Mouse (Mus musculus) lung, embryonic 15.5 days (tissue): ENCODE data around the gene Cxcr5. TPM values are rescaled to one million over a fixed set of nuclear protein-coding genes. Genes with fewer than 3 reads are reported as not detected.

Experiments
- ATAC-seq: fragments of 200-750 bp; cut with Nextera tagmentation; 2 replicates; pipeline ENCODE4 v1.8.0; 2017; ENCODE audit warnings: moderate number of reproducible peaks, borderline replicate concordance; ENCODE audit not compliant: low FRiP score, low TSS enrichment; ENCODE audit errors: extremely low read depth
- H3K27ac ChIP-seq: fragments of 300-500 bp; sonication (generic); 2 replicates; pipeline ENCODE4 v1.5.1; 2015; ENCODE audit warnings: moderate library complexity, mild to moderate bottlenecking, inconsistent platforms
- H3K27me3 ChIP-seq: fragments of 300-500 bp; sonication (generic); 2 replicates; pipeline ENCODE4 v1.6.1; 2015; ENCODE audit warnings: inconsistent platforms
- H3K36me3 ChIP-seq: fragments of 300-500 bp; sonication (generic); 2 replicates; pipeline ENCODE4 v1.6.1; 2015; ENCODE audit warnings: inconsistent platforms
- H3K4me1 ChIP-seq: fragments of 300-500 bp; sonication (generic); 2 replicates; pipeline ENCODE4 v1.6.1; 2015; ENCODE audit warnings: inconsistent platforms
- H3K4me2 ChIP-seq: fragments of 300-500 bp; sonication (generic); 2 replicates; pipeline ENCODE4 v1.6.1; 2015; ENCODE audit warnings: inconsistent platforms, mild to moderate bottlenecking, moderate library complexity
- H3K4me3 ChIP-seq: fragments of 300-500 bp; sonication (generic); 2 replicates; pipeline ENCODE4 v1.5.1; 2015; ENCODE audit warnings: mild to moderate bottlenecking, inconsistent platforms
- H3K9ac ChIP-seq: fragments of 300-500 bp; sonication (generic); 2 replicates; pipeline ENCODE4 v1.6.1; 2015; ENCODE audit warnings: inconsistent platforms
- H3K9me3 ChIP-seq: fragments of 300-500 bp; sonication (generic); 2 replicates; pipeline ENCODE4 v1.6.1; 2016; ENCODE audit warnings: inconsistent platforms
- WGBS: fragments of 180-500 bp; shearing (Covaris S2); methylation state at CpG from one replicate; pipeline ENCODE4 v1.1.7; 2015; 5-methylcytosine and 5-hydroxymethylcytosine counted together
- polyA plus RNA-seq: library from polyadenylated mRNA; unstranded; fragments of >200 nt; fragmentation: Nextera tagmentation; extraction: Ambion mirVana; gene quantifications from 2 replicates; pipeline ENCODE4 v1.2.1, GENCODE M21; 2015

The Cxcr5 gene
- polyA plus RNA-seq, 1 experiment from 2014 or later, result not detected

DNA sequence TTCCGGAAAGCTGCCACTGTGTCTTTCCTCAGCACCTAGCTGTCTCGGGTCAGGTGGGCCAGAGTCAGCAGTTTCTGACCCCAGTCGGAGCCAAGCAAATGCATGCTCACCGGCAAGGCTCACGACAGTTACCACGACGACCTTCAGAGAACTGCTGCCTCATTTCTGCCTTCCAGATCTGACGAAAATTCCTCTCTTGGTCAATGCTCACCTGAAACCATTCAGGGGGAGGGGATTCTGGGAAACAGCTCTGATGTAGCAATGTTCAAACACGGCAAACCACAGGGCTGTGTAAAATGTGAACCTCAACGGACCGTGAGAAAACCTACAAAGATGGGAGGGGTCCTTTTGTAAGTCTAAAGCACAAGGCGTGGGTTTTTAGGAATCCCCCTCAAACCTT is 1.3 kb upstream of the Cxcr5 start:
- no peak overlapping the region for H3K27ac ChIP-seq
- 41% methylated on average over 12 of the region's 12 CpGs for WGBS
- no peak for ATAC-seq

GRCm38 (mm10) chr9:44552161-44552560 is 9.5 kb downstream of the Cxcr5 start:
- 55% methylated on average over 8 of the region's 8 CpGs for WGBS
- no peak for ATAC-seq

More for the DNA sequence above, 1.3 kb upstream of the Cxcr5 start:
- no peaks in the 10 kb centered on the region for H3K27me3 ChIP-seq
- no peaks in the 10 kb centered on the region for H3K9me3 ChIP-seq
- H3K36me3 ChIP-seq, result no peaks in the 10 kb centered on the region
- no peaks in the 10 kb centered on the region for H3K4me1 ChIP-seq
- H3K4me2 ChIP-seq, result no peak overlapping the region
- H3K4me3 ChIP-seq, result no peak overlapping the region
- H3K9ac ChIP-seq, result no peak overlapping the region

DNA sequence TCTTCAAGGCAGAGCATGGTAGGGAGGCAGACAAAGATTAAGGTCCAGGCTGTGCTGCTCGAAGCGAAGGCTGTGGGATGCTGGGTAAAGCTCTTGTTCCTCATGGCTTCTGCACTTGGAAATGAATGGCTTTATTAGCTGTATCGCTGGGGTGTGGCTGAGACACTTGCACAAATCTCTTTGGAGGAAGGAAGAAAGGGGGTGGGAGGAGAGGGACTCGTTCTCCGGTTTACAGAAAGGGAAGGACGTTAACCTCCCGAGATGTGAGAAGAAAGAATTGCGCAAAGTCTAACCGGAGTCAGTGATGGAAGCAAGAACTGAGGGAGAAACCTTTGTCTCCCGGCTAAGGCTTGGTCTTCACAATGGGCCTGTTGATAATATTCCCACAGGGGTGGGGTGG is 10.5 kb downstream of the Cxcr5 start:
- H3K9ac ChIP-seq, result no peak overlapping the region
- no peak for ATAC-seq
- no peaks in the 10 kb centered on the region for H3K36me3 ChIP-seq
- H3K27me3 ChIP-seq, result no peaks in the 10 kb centered on the region
- H3K4me1 ChIP-seq, result 0 out of 2 replicates have a peak, but pooled peaks cover 6% of the 10 kb centered on the region
- H3K4me2 ChIP-seq, result no peak overlapping the region
- H3K4me3 ChIP-seq, result no peak overlapping the region
- no peak overlapping the region for H3K27ac ChIP-seq
- 73% methylated on average over 10 of the region's 10 CpGs for WGBS
- H3K9me3 ChIP-seq, result no peaks in the 10 kb centered on the region

More at GRCm38 (mm10) chr9:44552161-44552560, 9.5 kb downstream of the Cxcr5 start:
- Histone ChIP-seq H3K4me1 (0 out of 2 replicates have a peak, but pooled peaks cover 6% of the 10 kb centered on the region), H3K4me2 (no peak overlapping the region), H3K9ac (no peak overlapping the region), H3K27ac (no peak overlapping the region), H3K36me3 (no peaks in the 10 kb centered on the region), H3K27me3 (no peaks in the 10 kb centered on the region), H3K4me3 (no peak overlapping the region), H3K9me3 (no peaks in the 10 kb centered on the region)

DNA sequence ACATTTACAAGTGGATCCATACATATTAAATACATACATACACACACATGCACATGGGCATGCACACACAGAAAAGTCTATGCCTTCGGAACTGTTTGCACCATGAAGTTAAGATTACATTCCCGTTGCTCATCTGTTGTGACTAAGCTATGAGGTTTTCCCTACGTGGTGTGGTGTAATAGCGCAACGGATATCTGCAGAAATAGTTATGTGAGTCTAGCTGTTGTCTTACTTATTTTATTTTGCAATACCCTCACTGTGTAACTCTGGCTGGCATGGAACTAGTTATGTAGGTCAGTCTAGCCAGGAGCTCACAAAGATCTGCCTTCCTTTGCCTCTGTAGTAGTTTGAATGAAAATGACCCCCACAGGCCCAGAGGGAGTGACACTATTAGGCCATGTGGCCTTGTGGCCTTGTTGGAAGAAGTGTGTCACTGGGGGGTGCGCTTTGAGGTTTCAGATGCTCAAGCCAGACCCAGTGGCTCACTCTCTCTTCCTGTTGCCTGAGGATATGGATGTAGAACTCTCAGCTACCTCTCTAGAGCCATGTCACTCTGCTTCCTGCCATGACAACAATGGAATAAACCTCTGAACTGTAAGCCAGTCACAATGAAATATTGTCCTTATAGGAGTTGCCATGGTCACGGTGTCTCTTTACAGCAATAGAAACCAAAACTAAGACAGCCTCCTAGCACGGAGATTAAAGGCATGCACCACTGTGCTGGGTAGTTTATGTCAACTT is 13.1 kb downstream of the Cxcr5 start:
- H3K36me3 ChIP-seq, result no peaks in the 10 kb centered on the region
- 86% methylated on average over 8 of the region's 8 CpGs for WGBS
- 0 out of 2 replicates have a peak, but pooled peaks cover 6% of the 10 kb centered on the region for H3K4me1 ChIP-seq
- H3K4me3 ChIP-seq, result no peak overlapping the region
- no peaks in the 10 kb centered on the region for H3K9me3 ChIP-seq
- no peak for ATAC-seq
- H3K9ac ChIP-seq, result no peak overlapping the region
- H3K27me3 ChIP-seq, result no peaks in the 10 kb centered on the region
- no peak overlapping the region for H3K27ac ChIP-seq
- no peak overlapping the region for H3K4me2 ChIP-seq

GRCm38 (mm10) chr9:44544986-44545385 is 16.7 kb downstream of the Cxcr5 start:
- Histone ChIP-seq H3K36me3 (no peaks in the 10 kb centered on the region), H3K4me2 (no peak overlapping the region), H3K9me3 (no peaks in the 10 kb centered on the region), H3K27ac (no peak overlapping the region), H3K9ac (no peak overlapping the region), H3K27me3 (no peaks in the 10 kb centered on the region), H3K4me1 (no peaks in the 10 kb centered on the region), H3K4me3 (no peak overlapping the region)
- 57% methylated on average over 3 of the region's 3 CpGs for WGBS
- no peak for ATAC-seq

- Histone ChIP-seq H3K4me2 (no peak overlapping the region), H3K9ac (no peak overlapping the region), H3K4me3 (no peak overlapping the region), H3K27me3 (no peaks in the 10 kb centered on the region), H3K27ac (no peak overlapping the region), H3K36me3 (no peaks in the 10 kb centered on the region), H3K9me3 (no peaks in the 10 kb centered on the region), H3K4me1 (no peaks in the 10 kb centered on the region)
- no peak for ATAC-seq
- 73% methylated on average over 4 of the region's 4 CpGs for WGBS
Observed at GRCm38 (mm10) chr9:44542364-44542763, 19.3 kb downstream of the Cxcr5 start.

- no peak overlapping the region for H3K4me2 ChIP-seq
- no peak for ATAC-seq
- H3K4me3 ChIP-seq, result no peak overlapping the region
- no peak overlapping the region for H3K9ac ChIP-seq
- 84% methylated on average over 3 of the region's 3 CpGs for WGBS
- H3K4me1 ChIP-seq, result no peaks in the 10 kb centered on the region
- no peaks in the 10 kb centered on the region for H3K9me3 ChIP-seq
- no peaks in the 10 kb centered on the region for H3K36me3 ChIP-seq
- H3K27me3 ChIP-seq, result no peaks in the 10 kb centered on the region
- no peak overlapping the region for H3K27ac ChIP-seq
Observed at GRCm38 (mm10) chr9:44540676-44541075, 21.0 kb downstream of the Cxcr5 start.

DNA sequence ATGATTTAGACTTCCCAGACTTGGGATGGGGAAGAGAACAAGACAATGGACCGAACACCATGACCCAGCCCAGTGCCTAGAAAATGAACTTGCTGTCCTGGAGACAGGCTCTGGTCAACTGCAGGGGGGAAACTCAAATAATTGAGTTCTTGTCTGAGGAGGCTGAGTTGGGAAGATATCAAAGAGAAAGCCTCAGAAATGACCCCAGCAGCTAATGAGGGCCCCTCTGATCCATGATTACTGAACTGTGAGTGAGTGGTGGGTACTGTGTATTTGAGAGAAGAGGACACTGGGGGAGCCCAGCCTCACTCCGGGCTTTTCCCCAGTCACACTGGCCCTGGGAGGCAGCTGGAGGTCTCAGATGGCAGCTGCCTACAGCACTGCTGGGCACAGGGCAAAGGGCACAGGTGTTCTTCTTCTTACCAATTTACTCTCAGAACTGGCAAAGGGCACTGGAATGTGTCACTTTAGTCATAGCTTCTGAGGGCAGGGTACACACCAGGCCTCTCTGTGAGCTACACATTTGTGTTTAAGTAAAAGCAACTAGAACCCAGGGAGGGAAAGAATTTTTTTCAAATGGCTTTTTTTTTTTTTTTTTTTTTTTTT is 21.8 kb downstream of the Cxcr5 start:
- Histone ChIP-seq H3K4me2 (no peak overlapping the region), H3K27me3 (no peaks in the 10 kb centered on the region), H3K36me3 (no peaks in the 10 kb centered on the region), H3K9ac (no peak overlapping the region), H3K4me1 (no peaks in the 10 kb centered on the region), H3K9me3 (no peaks in the 10 kb centered on the region), H3K4me3 (no peak overlapping the region), H3K27ac (no peak overlapping the region)
- 55% methylated on average over 2 of the region's 2 CpGs for WGBS
- ATAC-seq, result no peak

DNA sequence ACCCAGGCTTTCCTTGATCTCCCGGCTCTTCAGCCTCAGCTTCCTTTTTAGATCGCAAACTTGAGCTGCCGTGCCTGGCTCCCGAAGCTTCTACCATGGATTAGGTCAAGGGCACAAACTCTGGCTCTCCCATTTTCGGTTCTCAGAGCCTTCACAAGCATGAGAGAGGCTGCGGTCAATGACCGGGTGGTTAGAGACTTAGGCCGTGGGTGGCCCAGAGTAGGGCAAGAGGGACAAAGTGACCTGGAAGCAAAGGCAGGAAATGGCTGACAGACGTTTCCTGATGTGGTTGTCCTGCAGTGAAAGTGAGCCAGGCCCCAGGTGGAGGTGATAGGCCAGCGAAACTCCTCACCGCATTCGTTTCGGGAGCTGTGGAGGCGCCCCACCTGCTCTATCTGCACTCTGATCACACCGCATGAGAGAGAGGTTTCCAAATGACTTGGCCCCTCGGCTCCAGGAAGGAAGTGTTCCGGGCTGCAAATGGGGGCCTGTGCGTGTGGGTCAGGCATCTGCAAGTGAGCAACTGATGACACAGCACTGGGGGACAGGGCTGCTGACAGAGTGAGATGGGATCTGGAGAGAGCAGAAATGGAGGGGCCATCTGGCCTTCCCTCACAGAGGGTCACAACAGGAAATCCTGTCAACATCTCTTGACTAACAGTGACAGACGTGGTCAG is 23.9 kb downstream of the Cxcr5 start:
- Histone ChIP-seq H3K36me3 (no peaks in the 10 kb centered on the region), H3K27me3 (no peaks in the 10 kb centered on the region), H3K4me2 (0 out of 2 replicates have a peak overlapping the region, but pooled peaks have one; percentile 7), H3K4me1 (no peaks in the 10 kb centered on the region), H3K27ac (no peak overlapping the region), H3K4me3 (no peak overlapping the region), H3K9ac (no peak overlapping the region), H3K9me3 (no peaks in the 10 kb centered on the region)
- ATAC-seq, result no peak
- 46% methylated on average over 19 of the region's 19 CpGs for WGBS

DNA sequence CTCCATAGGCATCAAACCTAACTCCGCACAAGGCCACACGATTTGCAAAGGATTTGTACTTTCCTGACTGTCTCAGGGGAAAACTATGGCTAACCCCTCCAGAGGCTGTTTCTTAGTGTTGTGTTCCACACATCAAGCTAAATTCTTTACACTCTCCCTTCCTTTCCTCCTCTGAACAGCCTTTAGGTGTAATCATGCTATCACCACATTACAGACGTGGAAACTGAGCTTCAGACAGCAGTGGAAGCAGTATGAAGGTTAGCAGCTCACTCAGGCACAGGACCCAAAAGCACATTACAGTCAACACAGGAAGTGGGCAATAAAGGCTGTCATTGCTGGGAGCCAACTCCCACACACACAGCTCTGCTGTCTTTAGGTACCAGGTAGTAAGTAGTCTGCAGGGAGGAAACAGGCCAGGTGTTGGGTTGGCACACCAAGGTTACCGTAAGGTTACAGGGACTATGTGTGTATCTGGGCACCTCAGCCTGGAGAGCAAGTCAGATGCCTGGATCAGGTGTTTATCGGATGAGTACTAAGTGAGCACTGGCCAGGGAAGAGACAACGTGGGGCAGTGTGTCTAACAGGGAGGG is 28.6 kb downstream of the Cxcr5 start:
- no peak for ATAC-seq
- no peaks in the 10 kb centered on the region for H3K36me3 ChIP-seq
- no peak overlapping the region for H3K27ac ChIP-seq
- no peaks in the 10 kb centered on the region for H3K4me1 ChIP-seq
- 82% methylated on average over 6 of the region's 6 CpGs for WGBS
- no peaks in the 10 kb centered on the region for H3K27me3 ChIP-seq
- no peak overlapping the region for H3K9ac ChIP-seq
- no peaks in the 10 kb centered on the region for H3K9me3 ChIP-seq
- H3K4me2 ChIP-seq, result no peak overlapping the region
- no peak overlapping the region for H3K4me3 ChIP-seq

DNA sequence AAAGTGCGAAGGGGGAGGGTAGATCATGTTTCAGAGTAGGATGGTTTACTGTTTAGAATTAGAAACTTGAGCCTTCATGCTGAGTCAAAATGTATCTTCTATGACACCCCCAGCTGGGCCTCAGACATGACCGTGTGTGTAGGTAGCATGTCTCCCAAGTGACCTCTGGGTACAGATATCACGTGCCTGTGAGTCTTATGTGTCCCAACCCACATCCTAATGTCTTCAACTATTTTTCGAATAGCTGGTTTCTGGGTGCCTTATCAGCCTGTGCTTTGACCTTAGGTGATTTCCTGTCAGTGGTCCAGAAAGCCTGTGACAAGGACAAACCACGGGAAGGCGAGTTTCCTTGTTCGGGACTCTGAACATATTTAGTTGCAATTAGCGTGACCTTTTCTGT is 33.3 kb downstream of the Cxcr5 start:
- Histone ChIP-seq H3K36me3 (no peaks in the 10 kb centered on the region), H3K4me1 (no peaks in the 10 kb centered on the region), H3K9ac (no peak overlapping the region), H3K9me3 (no peaks in the 10 kb centered on the region), H3K27ac (no peak overlapping the region), H3K27me3 (no peaks in the 10 kb centered on the region), H3K4me3 (no peak overlapping the region), H3K4me2 (no peak overlapping the region)
- ATAC-seq, result no peak
- 53% methylated on average over 8 of the region's 8 CpGs for WGBS
